Mouse (Mus musculus) mature B cell (primary cell): ENCODE data around the gene Dock9.

ENCODE experiments used
- in situ Hi-C: fragments of 300-500 bp; cut with MboI; formaldehyde crosslinking; loops from 2 replicates; pipeline ENCODE4 v1.14.3; 2019

Dock9 gene

DNA sequence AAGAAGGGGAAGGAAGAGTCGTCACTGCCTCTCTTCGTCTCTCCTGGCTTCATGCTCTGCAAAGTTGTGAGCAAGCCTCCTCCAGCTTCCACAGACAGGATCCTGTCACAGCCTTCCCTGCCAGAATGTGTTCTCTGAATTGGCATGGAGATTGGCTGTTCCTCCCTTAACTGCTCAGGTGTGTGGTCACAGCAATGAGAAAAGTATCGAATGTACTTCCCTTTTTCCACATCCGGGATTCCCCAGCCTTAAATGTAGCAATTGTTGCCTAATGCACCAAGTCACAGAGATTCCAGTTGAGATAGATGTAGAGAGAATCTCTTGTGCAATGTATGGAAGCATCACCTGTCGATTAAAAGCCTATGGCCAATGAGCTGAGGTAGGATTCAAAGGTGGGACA lies 280.8 kb downstream of the Dock9 start:
- in situ Hi-C loops: no loop called here

DNA sequence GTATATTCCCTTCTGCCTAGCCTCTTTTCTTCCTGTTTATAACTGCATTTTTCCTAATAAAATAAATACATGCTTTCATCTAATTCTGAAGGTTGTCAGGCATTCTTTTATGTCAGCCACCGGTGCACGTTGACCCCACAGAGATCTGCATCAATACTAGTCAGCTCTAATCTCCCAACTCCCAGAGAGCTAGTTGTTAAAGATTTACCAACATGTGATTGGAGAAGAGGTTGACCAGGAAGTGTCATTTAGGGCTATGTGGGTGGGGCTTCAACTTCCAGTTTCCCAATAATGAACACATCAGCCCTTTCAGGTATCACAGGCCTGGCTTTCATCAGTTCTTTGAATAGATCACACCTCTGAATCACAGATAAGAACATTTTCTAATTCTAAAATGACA lies 288.7 kb downstream of the Dock9 start:
- in situ Hi-C loops: no loop called here

DNA sequence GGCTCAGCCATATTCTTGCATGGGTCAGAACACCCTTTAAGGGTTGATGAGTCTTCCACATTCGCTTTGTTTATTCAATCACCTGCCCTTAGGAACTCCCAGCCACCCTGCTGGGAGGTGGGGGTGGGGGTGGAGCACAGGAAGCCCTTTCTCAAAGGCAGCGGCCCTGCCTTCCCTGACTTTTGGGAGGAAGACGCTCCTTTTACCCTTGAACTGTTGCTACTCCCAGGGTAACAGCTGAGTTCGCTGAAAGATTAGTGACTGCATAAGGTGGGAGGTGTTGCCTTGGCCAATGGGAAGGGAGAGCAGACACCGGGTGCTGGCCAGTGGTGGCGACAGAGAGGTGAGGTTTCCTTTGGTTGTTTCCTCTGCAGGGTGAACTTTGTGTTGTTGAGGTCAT lies 291.3 kb downstream of the Dock9 start:
- in situ Hi-C loops: no loop called here

DNA sequence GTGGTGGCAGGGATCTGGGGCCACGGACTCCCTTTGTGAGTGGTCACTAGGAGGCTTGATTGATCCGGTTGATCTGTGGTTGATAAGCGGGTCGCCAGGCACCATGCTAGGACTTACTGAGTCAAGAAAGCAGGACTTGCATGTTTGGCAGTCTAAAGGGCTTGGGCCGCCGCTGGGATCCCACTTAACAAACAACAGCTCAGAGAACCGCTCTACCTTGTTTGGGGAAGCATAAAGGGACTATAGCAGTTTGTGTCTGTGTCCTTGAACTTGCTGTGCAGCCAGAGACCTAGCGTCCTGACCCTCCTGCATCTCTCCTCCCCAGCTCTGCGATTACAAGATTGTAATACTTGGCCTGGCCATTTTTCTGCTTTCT lies 292.2 kb downstream of the Dock9 start:
- in situ Hi-C loops: no loop called here

DNA sequence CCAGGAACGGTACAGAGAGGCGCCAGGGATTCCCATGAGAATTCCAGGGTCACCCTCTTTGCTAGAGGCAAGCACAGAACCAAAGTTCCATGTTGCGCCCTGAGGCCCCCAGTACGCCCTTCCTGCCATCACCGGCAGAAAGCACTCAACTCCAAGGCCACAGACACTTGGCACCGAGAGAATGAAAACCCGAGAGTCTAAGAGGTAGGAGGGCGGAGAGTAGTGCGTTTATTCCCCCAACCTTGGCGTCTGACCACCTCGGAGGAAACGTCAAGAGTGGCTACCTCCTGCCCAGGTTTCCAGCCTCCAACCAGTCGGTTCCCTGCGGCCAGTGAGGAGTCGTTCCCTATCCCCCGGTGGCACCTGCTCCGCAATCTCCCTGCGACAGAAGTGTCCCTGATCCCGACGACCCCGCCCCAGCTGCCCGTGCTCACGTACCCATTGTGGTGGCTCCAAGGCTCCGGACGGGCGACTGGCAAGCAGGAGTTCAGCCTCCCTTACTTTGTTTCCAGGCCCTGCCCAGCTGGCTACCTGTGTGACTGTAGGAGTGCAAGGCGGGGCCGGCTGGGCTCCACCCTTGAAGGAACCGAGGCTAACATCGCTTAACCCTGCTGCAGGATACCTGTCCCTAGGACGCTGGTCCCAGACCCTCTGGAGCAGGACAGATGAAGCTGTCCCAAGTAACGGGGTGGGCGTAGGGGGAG lies 292.7 kb downstream of the Dock9 start, which contains the start of gene Slc15a1:
Gene Slc15a1, minus strand, starts transcription at position 472 of the 704 bp plus-strand sequence.
- in situ Hi-C loops: no loop called here

DNA sequence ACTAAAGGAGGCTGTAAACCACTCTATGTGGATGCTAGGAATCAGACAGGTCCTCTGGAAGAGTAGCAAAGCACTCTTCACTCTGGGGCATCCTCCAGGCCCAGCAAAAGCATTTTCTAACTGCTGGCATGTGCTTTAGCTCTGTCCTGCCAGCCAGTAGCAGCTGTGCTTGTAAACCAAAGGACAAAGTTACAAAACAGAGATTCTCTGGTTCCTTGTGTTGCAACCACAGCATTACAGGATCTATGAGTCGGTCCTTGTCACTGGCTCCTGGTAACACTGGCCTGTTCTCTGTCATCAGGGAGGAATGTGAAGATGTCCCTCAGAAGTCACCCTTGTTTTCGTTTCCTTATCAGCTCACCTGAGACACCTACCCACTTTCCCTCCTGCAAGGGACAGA lies 297.1 kb downstream of the Dock9 start:
- in situ Hi-C loops: no loop called here

DNA sequence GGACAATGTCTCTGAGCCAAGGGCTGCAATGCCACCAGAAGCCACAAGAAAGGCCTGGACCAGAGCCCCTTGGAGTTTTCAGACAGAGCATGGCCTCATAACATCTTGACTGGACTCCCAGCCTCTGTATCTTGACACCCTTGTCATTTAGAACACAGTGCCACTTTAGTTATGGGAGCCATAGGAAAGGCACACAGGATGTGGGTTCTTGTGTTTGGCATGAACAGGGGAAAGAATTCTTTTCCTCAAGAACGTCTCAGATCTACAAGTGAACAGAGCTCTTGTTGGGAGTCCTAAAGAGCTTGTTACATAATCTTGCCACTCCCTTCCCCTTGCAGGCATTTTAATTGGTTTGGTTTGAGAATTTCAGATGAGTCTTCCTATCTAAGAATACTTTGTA lies 297.9 kb downstream of the Dock9 start:
- in situ Hi-C loops: no loop called here

DNA sequence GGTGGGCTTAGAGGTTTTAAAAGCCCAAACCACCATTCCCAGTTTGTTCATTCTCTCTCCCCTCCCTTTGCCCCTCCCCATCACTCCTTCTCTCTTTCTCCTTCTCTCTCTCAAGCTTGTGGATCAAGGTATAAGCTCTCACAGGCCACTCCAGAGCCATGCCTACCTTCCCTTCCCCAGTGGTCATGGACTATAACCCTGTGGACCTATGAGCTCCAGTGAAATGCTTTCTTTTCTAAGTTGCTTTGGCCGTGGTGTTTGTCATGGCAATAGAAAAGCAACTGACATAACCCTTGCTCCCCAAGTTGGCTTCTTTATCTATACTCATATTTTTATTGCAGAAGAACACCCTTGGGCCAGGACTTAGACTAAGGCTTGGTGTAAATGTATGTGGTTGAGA lies 299.8 kb downstream of the Dock9 start:
- in situ Hi-C loops: no loop called here

DNA sequence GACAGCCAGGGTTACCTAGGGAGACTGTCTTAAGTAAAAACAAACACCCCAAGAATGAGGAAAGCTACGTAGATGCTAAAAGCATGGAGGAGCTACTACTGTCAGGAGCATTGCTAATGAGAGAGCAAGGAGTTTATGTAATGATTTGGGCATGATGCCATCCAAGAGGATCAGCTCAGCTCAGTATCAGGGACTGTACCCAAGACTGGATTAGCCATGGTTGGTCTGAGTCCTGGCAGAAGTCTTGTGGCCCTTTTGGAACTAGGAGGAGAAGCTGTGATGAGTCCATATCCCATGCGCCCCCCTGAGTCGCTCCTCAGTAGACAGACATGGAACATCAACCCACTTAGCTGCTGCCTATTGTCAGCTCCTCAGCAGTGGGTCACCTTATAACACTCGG lies 301.9 kb downstream of the Dock9 start:
- in situ Hi-C loops: no loop called here

DNA sequence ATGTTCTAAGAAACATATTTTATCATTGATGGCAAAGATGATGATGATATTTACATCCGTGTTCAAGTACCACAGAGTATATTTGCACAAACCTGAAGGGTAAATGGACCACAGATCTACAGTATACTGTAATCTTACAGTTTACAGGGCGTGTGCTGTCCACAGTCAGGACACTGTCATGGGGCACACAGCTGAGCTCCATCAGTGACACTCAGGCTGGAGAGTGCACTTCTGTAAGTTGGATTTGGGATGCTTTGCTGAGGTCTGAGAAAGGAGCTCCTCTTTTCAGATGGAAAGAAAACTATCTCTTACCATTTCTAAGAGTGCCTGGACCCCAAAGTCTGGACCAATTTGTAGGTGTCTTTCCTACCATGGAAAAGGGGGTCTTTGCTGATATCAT lies 302.5 kb downstream of the Dock9 start:
- in situ Hi-C loops: no loop called here

DNA sequence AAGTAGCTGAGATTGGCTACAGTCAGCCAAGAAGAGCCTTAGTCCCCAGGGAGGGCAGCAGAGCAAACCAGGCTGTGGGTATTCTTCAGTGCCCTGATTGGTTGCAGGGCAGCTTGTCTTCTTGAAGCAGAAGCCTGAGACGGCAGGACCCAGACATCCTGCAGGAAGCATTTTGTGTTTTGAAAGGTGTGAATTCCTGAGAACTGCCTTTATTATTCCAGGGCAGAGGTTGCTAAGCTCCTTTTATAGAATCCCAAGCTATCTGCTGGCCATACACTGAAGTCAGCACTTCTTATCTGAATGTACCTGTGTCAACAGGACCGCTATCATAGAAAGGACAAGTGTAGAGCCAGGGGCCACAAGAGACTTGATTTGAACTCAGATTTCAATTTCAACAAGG lies 303.4 kb downstream of the Dock9 start:
- in situ Hi-C loops: no loop called here

DNA sequence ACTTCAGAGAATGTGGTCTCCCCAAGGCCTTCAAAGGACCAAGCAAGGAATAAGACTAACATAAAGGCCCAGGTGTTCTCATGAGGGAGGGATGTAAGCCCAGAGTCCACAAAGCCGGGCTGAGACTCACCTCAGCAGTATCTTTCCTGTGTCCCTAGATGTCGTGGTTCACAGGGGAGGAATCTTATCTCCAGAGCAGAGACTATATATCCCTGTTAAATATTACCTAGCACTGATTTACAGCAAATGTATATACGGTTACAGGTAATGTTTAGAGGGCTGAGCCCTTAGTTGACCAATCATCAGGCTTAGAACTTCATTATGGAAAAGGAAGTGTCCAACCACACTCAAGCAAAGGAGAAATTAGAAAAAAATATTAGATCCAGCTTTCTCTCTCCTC lies 303.9 kb downstream of the Dock9 start:
- in situ Hi-C loops: no loop called here

DNA sequence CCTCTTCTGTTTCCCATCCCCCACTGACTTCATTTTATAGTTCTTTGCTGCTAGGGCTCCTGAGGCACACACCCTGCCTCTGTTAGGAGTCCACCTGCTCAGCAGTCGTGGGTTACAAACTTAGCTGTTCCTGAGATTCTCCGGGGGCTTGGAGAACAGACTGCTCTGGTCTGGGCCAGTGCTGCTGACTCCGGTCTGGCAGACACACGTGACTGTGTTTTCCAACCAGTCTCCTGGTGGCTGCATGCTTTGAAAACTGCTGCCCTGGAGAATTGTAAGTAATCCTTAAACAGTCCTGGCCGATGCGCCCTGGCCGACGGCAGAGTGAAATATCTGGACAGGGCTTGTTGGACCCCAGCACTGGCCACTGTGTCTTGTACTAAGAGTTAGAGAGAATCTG lies 305.3 kb downstream of the Dock9 start:
- in situ Hi-C loops: no loop called here
